Mouse (Mus musculus): ENCODE measurements around the gene Tcl1b5. TPM values are rescaled to one million over a fixed set of nuclear protein-coding genes. Genes with fewer than 3 reads are reported as not detected.
"Not testable (repeated sequence)": the region's sequence is repeated elsewhere in the genome, so short reads cannot be mapped to it uniquely, and the experiment has no call there.

Gene Tcl1b5
- total RNA-seq (2014; fragmentation: Nextera tagmentation) (not detected in 2 replicates), total RNA-seq (2017) (not detected in 2 replicates)

GRCm38 (mm10) chr12:105176044-105176443, at the start of gene Tcl1b5:
TSS of gene Tcl1b5 (plus strand) at chr12:105176344.
- ATAC-seq (replicated peaks; ENCODE audit: low FRiP score, low TSS enrichment, poor library complexity, severe bottlenecking) = not testable (repeated sequence)

GRCm38 (mm10) chr12:105126516-105126915, 49.6 kb upstream of the Tcl1b5 start:
- ATAC-seq (replicated peaks; ENCODE audit: low FRiP score, low TSS enrichment, poor library complexity, severe bottlenecking) = no peak

GRCm38 (mm10) chr12:105127607-105128006, 48.5 kb upstream of the Tcl1b5 start:
- ATAC-seq (replicated peaks; ENCODE audit: low FRiP score, low TSS enrichment, poor library complexity, severe bottlenecking) = no peak

GRCm38 (mm10) chr12:105129494-105130205, 46.5 kb upstream of the Tcl1b5 start:
- ATAC-seq (replicated peaks; ENCODE audit: low FRiP score, low TSS enrichment, poor library complexity, severe bottlenecking) = peak; percentile 84; the same call in 1 of the 2 replicates

- not testable (repeated sequence) for ATAC-seq (replicated peaks; ENCODE audit: low FRiP score, low TSS enrichment, poor library complexity, severe bottlenecking)
These were observed 42.0 kb upstream of the Tcl1b5 start for GRCm38 (mm10) chr12:105134167-105134566.

- not testable (repeated sequence) for ATAC-seq (replicated peaks; ENCODE audit: low FRiP score, low TSS enrichment, poor library complexity, severe bottlenecking)
These were observed 41.3 kb upstream of the Tcl1b5 start for GRCm38 (mm10) chr12:105134826-105135225.

- not testable (repeated sequence) for ATAC-seq (replicated peaks; ENCODE audit: low FRiP score, low TSS enrichment, poor library complexity, severe bottlenecking)
These were observed 38.4 kb upstream of the Tcl1b5 start for GRCm38 (mm10) chr12:105137729-105138128.

- no peak for ATAC-seq (replicated peaks; ENCODE audit: low FRiP score, low TSS enrichment, poor library complexity, severe bottlenecking)
These were observed 33.0 kb upstream of the Tcl1b5 start for GRCm38 (mm10) chr12:105143096-105143495.

GRCm38 (mm10) chr12:105144928-105145327, 31.2 kb upstream of the Tcl1b5 start:
- ATAC-seq (replicated peaks; ENCODE audit: low FRiP score, low TSS enrichment, poor library complexity, severe bottlenecking) = peak; percentile 80

GRCm38 (mm10) chr12:105145714-105146113, 30.4 kb upstream of the Tcl1b5 start, which contains the start of gene Tcl1b2:
TSS of gene Tcl1b2 (plus strand) at chr12:105146014.
- no peak for ATAC-seq (replicated peaks; ENCODE audit: low FRiP score, low TSS enrichment, poor library complexity, severe bottlenecking)

GRCm38 (mm10) chr12:105155286-105155685, 20.9 kb upstream of the Tcl1b5 start:
- not testable (repeated sequence) for ATAC-seq (replicated peaks; ENCODE audit: low FRiP score, low TSS enrichment, poor library complexity, severe bottlenecking)

GRCm38 (mm10) chr12:105158842-105159241, 17.3 kb upstream of the Tcl1b5 start:
- no peak for ATAC-seq (replicated peaks; ENCODE audit: low FRiP score, low TSS enrichment, poor library complexity, severe bottlenecking)

GRCm38 (mm10) chr12:105159390-105159789, 16.8 kb upstream of the Tcl1b5 start, which contains the start of gene Tcl1b1:
TSS of gene Tcl1b1 (plus strand) at chr12:105159690.
- no peak for ATAC-seq (replicated peaks; ENCODE audit: low FRiP score, low TSS enrichment, poor library complexity, severe bottlenecking)

- no peak for ATAC-seq (replicated peaks; ENCODE audit: low FRiP score, low TSS enrichment, poor library complexity, severe bottlenecking)
These were observed 9.4 kb upstream of the Tcl1b5 start for GRCm38 (mm10) chr12:105166734-105167133.

- no peak for ATAC-seq (replicated peaks; ENCODE audit: low FRiP score, low TSS enrichment, poor library complexity, severe bottlenecking)
These were observed 2.8 kb upstream of the Tcl1b5 start for GRCm38 (mm10) chr12:105173366-105173765.

- peak; percentile 94 for ATAC-seq (replicated peaks; ENCODE audit: low FRiP score, low TSS enrichment, poor library complexity, severe bottlenecking)
These were observed 1.8 kb upstream of the Tcl1b5 start for GRCm38 (mm10) chr12:105174318-105174717.

GRCm38 (mm10) chr12:105181040-105181644, 5.0 kb downstream of the Tcl1b5 start:
- not testable (repeated sequence) for ATAC-seq (replicated peaks; ENCODE audit: low FRiP score, low TSS enrichment, poor library complexity, severe bottlenecking)

- ATAC-seq (replicated peaks; ENCODE audit: low FRiP score, low TSS enrichment, poor library complexity, severe bottlenecking) = peak; percentile 95
These were observed 12.8 kb downstream of the Tcl1b5 start for GRCm38 (mm10) chr12:105188980-105189379.

- ATAC-seq (replicated peaks; ENCODE audit: low FRiP score, low TSS enrichment, poor library complexity, severe bottlenecking) = not testable (repeated sequence)
These were observed 14.6 kb downstream of the Tcl1b5 start, which contains the start of gene Tcl1b3 for GRCm38 (mm10) chr12:105190743-105191142. TSS of gene Tcl1b3 (plus strand) at chr12:105191043.

- not testable (repeated sequence) for ATAC-seq (replicated peaks; ENCODE audit: low FRiP score, low TSS enrichment, poor library complexity, severe bottlenecking)
These were observed 23.7 kb downstream of the Tcl1b5 start for GRCm38 (mm10) chr12:105199684-105200497.

All from megakaryocyte-erythroid progenitor cell, adult 5-6 weeks (primary cell).